23 mouse cellular contexts compared by ENCODE assay signal in genomic region chr12:78693281-78693680, GRCm38 (mm10). TPM values are rescaled to one million over a fixed set of nuclear protein-coding genes. Genes with fewer than 3 reads are reported as not detected.
DNase-seq lines count a peak whose midpoint lies in the region; ATAC-seq and TF ChIP-seq lines count a peak whose summit lies in the region.
"Had no signal": no experiment of that assay in that cellular context is flagged by ENCODE, and none has a peak within 500 bp of the region (broad histone marks: within the 10 kb centered on the region; RNA-seq: fewer than 3 reads in every experiment).

No protein-coding gene starts in this region.

- ATAC-seq in kidney, embryonic 16.5 days (ENCODE audit: low FRiP score, low TSS enrichment): no peak
- 0 out of 2 replicates have a peak, but pooled peaks have one; percentile 46 for ATAC-seq in kidney, postnatal 0 days (replicated peaks; ENCODE audit: low FRiP score, low read depth)
- ATAC-seq: forebrain, embryonic 14.5 days had no signal

- peak; percentile 60 for DNase-seq in kidney, adult 2 months
- peak; percentile 15 for DNase-seq in adipocyte (ENCODE audit: low spot score)
- DNase-seq in kidney, postnatal 0 days (ENCODE audit: low spot score): peak; percentile 12
- DNase-seq in kidney, postnatal 36 days: peak; percentile 50 to 55
- DNase-seq in frontal cortex, postnatal 36 days (ENCODE audit: low spot score in 2 of 2): no peak
- no peak for DNase-seq in left cerebral cortex, adult 11 months (ENCODE audit: low spot score)
- DNase-seq: adrenal gland, adult 8-10 months; adrenal gland, postnatal 36 days; cerebellum, adult 2 months; cerebellum, postnatal 10 days; embryo, embryonic 11 days; gastrocnemius, postnatal 10 days; heart, adult 2 months; heart, postnatal 36 days had no signal

- H3K36me3 ChIP-seq in kidney, adult 2 months (ENCODE audit: control insufficient read depth, insufficient read depth, low read length): no peaks in the 10 kb centered on the region
- no peaks in the 10 kb centered on the region for H3K36me3 ChIP-seq in kidney, embryonic 16.5 days (ENCODE audit: insufficient read depth, low read length)
- H3K36me3 ChIP-seq in kidney, postnatal 0 days (ENCODE audit: insufficient read depth, low read length): no peaks in the 10 kb centered on the region
- H3K36me3 ChIP-seq: embryonic facial prominence, embryonic 15.5 days; forebrain, embryonic 10.5 days; heart, embryonic 13.5 days; hindbrain, embryonic 15.5 days had no signal

- no peaks in the 10 kb centered on the region for H3K9me3 ChIP-seq in kidney, embryonic 16.5 days (ENCODE audit: low read length)
- H3K9me3 ChIP-seq in kidney, postnatal 0 days (replicated peaks; ENCODE audit: low read length): no peaks in the 10 kb centered on the region
- H3K9me3 ChIP-seq: embryonic facial prominence, embryonic 15.5 days; forebrain, embryonic 10.5 days; heart, embryonic 13.5 days; hindbrain, embryonic 15.5 days had no signal

- no peaks in the 10 kb centered on the region; the same call in 1 of the 2 replicates for H3K27me3 ChIP-seq in kidney, adult 2 months (replicated peaks; ENCODE audit: control insufficient read depth, insufficient read depth, low read length)
- no peaks in the 10 kb centered on the region for H3K27me3 ChIP-seq in kidney, embryonic 16.5 days (ENCODE audit: insufficient read depth, low read length)
- H3K27me3 ChIP-seq in kidney, postnatal 0 days (ENCODE audit: insufficient read depth, low read length): no peaks in the 10 kb centered on the region
- H3K27me3 ChIP-seq: CH12.LX; embryonic facial prominence, embryonic 15.5 days; heart, embryonic 13.5 days; hindbrain, embryonic 15.5 days had no signal

- no peak for TF ChIP-seq POLR2A in kidney, adult 2 months (IDR thresholded peaks at IDR 0.05; ENCODE audit: low read depth, low read length)

- no peak for TF ChIP-seq CTCF in kidney, adult 2 months (conservative IDR thresholded peaks at IDR 0.05; ENCODE audit: insufficient read depth, insufficient read length, low read depth, low read length)
- no peak for TF ChIP-seq CTCF in kidney, postnatal 0 days (IDR thresholded peaks at IDR 0.05; ENCODE audit: low read depth)

- no peak overlapping the region for H3K4me2 ChIP-seq in kidney, embryonic 16.5 days (replicated peaks; ENCODE audit: low read depth, low read length)
- H3K4me2 ChIP-seq in kidney, postnatal 0 days (ENCODE audit: low read length): no peak overlapping the region
- H3K4me2 ChIP-seq: embryonic facial prominence, embryonic 15.5 days; heart, embryonic 13.5 days; hindbrain, embryonic 15.5 days had no signal

- WGBS in kidney, adult 2 months: 67% methylated on average over 2 of the region's 2 CpGs
- 83% methylated on average over 2 of the region's 2 CpGs for WGBS in kidney, embryonic 16.5 days
- 87% methylated on average over 2 of the region's 2 CpGs for WGBS in kidney, postnatal 0 days

- H3K4me3 ChIP-seq in kidney, adult 2 months (ENCODE audit: insufficient read depth, low read depth, low read length): no peak overlapping the region
- no peak overlapping the region for H3K4me3 ChIP-seq in kidney, embryonic 16.5 days (ENCODE audit: low read length)
- H3K4me3 ChIP-seq in kidney, postnatal 0 days (replicated peaks; ENCODE audit: low read depth, low read length): no peak overlapping the region
- H3K4me3 ChIP-seq: embryonic facial prominence, embryonic 15.5 days; erythroblast, embryonic 14.5 days; forebrain, embryonic 10.5 days; heart, adult 2 months; heart, embryonic 13.5 days; hindbrain, embryonic 15.5 days had no signal

- H3K4me1 ChIP-seq in kidney, adult 2 months (ENCODE audit: control insufficient read depth, insufficient read depth, low read length): peaks cover 2% of the 10 kb centered on the region; the same call in 1 of the 2 replicates
- no peaks in the 10 kb centered on the region for H3K4me1 ChIP-seq in kidney, embryonic 16.5 days (ENCODE audit: insufficient read depth, low read length)
- no peaks in the 10 kb centered on the region for H3K4me1 ChIP-seq in kidney, postnatal 0 days (replicated peaks; ENCODE audit: insufficient read depth, low read length)
- H3K4me1 ChIP-seq: embryonic facial prominence, embryonic 15.5 days; forebrain, embryonic 10.5 days; heart, embryonic 13.5 days; hindbrain, embryonic 15.5 days had no signal

- no peak overlapping the region for H3K27ac ChIP-seq in kidney, adult 2 months (ENCODE audit: insufficient read depth, low read depth, low read length)
- H3K27ac ChIP-seq in kidney, embryonic 16.5 days (ENCODE audit: low read length): no peak overlapping the region
- no peak overlapping the region for H3K27ac ChIP-seq in kidney, postnatal 0 days
- H3K27ac ChIP-seq: embryonic facial prominence, embryonic 15.5 days; forebrain, embryonic 10.5 days; heart, adult 2 months; heart, embryonic 13.5 days; hindbrain, embryonic 15.5 days had no signal

- no peak overlapping the region for H3K9ac ChIP-seq in kidney, embryonic 16.5 days (replicated peaks; ENCODE audit: low read length)
- H3K9ac ChIP-seq in kidney, postnatal 0 days (ENCODE audit: low read depth, low read length): no peak overlapping the region
- H3K9ac ChIP-seq: embryonic facial prominence, embryonic 15.5 days; heart, embryonic 13.5 days; hindbrain, embryonic 15.5 days had no signal

RNA-seq across cellular contexts. Expression of gene Fam71d, which starts 1.9 kb away (rescaled TPM):
- polyA plus RNA-seq in kidney, adult 2 months (2012; rRNA removed): 0.37 and 0.45 TPM in 2 replicates
- polyA plus RNA-seq in kidney, embryonic 16.5 days (2015; fragmentation: Nextera tagmentation; extraction: Ambion mirVana): 0.18 TPM in 1 of 2 replicates, not detected in the other
- 0.14 TPM in 1 of 2 replicates, not detected in the other for polyA plus RNA-seq in kidney, postnatal 0 days (2015; fragmentation: Nextera tagmentation; extraction: Ambion mirVana)
- polyA plus RNA-seq: embryonic facial prominence, embryonic 11.5 days; embryonic facial prominence, embryonic 15.5 days; erythroblast, embryonic 14.5 days; forebrain, embryonic 10.5 days; heart, embryonic 13.5 days had no signal

RNA-seq across cellular contexts. Expression of gene Mpp5, which starts 55.4 kb away (rescaled TPM):
- polyA plus RNA-seq in kidney, adult 2 months (2012; rRNA removed): 4.5 and 6.4 TPM in 2 replicates
- 23.0 and 25.4 TPM in 2 replicates for polyA plus RNA-seq in kidney, embryonic 16.5 days (2015; fragmentation: Nextera tagmentation; extraction: Ambion mirVana)
- polyA plus RNA-seq in kidney, postnatal 0 days (2015; fragmentation: Nextera tagmentation; extraction: Ambion mirVana): 28.5 and 31.6 TPM in 2 replicates

Comparison
In these comparisons a context has a peak if more than half of its experiments do, and no peak if none do; other contexts are left out.
1. DNase-seq: peak in kidney, adult 2 months (single experiment), adipocyte (single experiment), kidney, postnatal 0 days (single experiment) and kidney, postnatal 36 days (2 of 2); none in frontal cortex, postnatal 36 days (0 of 2) and left cerebral cortex, adult 11 months (single experiment).